Mouse (Mus musculus) cortical plate, adult 2 months (tissue): ENCODE results near the gene Intu.

ENCODE experiments used
- CTCF ChIP-seq: fragments of 200-500 bp; IDR thresholded peaks from 2 replicates; pipeline ENCODE4 v1.5.1; 2011; ENCODE audit warnings: mild to moderate bottlenecking, control low read depth, low read length; ENCODE audit not compliant: insufficient read depth; ENCODE audit errors: extremely low read depth
- POLR2A ChIP-seq: fragments of 200-500 bp; IDR thresholded peaks from 2 replicates; pipeline ENCODE4 v1.6.1; 2011; ENCODE audit warnings: mild to moderate bottlenecking, low read length, control low read depth; ENCODE audit not compliant: insufficient read depth; ENCODE audit errors: extremely low read depth

DNA sequence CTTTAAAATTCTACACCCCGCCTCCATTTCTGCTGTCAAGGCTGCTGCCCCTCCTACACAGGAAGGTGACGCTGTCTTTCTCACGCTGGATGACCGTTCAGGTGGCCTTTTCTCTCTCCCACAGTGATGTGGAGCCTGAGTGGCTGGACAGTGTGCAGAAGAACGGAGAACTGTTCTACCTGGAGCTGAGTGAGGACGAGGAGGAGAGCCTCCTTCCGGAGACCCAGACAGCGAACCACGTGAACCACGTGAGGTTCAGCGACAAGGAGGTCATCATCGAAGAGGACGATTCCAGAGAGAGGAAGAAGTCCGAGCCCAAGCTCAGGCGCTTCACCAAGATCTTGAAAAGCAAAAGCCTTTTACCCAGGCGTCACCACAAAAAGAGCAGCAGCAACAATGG lies 122.5 kb downstream of the Intu start:
- no peak for TF ChIP-seq CTCF
- TF ChIP-seq POLR2A: no peak
